Mouse (Mus musculus): ENCODE measurements at regions not wholly inside any gene's neighbourhood (a gene's known extent, or its start where the extent isn't known, plus 50 kb on each side); places are given as distances from the start of the nearest gene placed in this dataset.

DNA sequence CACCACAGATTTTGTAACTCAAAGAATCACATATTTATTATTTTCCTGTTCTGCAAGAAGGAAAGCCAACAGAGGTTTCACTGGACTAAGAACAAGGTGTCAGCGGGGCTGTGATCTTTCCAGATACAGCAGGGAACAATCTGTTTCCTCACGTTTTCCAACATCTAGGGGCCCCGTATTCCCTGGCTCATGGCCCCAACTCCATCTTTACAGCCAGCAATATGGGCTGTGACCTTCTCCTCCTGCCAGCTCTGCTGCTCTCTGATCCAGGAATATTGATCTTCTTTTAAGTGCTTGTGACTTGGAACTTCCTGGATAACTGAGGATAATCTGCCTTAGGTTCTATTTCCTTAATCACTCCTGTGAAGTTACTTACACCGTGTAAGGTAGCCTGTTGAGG lies 352.7 kb upstream of the Cdh5 start:
- no peak for TF ChIP-seq CTCF (IDR thresholded peaks at IDR 0.05; ENCODE audit: low read depth)
- peak; percentile 70 for ATAC-seq
- no peak overlapping the region for H3K4me2 ChIP-seq (replicated peaks; ENCODE audit: low read depth)
- no peaks in the 10 kb centered on the region for H3K27me3 ChIP-seq (replicated peaks; ENCODE audit: control insufficient read depth, insufficient read depth, low read length)
- no peaks in the 10 kb centered on the region for H3K36me3 ChIP-seq (ENCODE audit: control insufficient read depth, insufficient read depth)
- H3K27ac ChIP-seq (ENCODE audit: low read depth, low read length) = no peak overlapping the region
- no peaks in the 10 kb centered on the region for H3K9me3 ChIP-seq (ENCODE audit: control insufficient read depth)
- no peak overlapping the region for H3K4me3 ChIP-seq (ENCODE audit: low read depth, low read length)
- WGBS = 34% methylated on average over 4 of the region's 4 CpGs
- no peak overlapping the region for H3K9ac ChIP-seq (ENCODE audit: low read depth, low read length)
- no peaks in the 10 kb centered on the region for H3K4me1 ChIP-seq (replicated peaks; ENCODE audit: control insufficient read depth, insufficient read depth, low read length)

DNA sequence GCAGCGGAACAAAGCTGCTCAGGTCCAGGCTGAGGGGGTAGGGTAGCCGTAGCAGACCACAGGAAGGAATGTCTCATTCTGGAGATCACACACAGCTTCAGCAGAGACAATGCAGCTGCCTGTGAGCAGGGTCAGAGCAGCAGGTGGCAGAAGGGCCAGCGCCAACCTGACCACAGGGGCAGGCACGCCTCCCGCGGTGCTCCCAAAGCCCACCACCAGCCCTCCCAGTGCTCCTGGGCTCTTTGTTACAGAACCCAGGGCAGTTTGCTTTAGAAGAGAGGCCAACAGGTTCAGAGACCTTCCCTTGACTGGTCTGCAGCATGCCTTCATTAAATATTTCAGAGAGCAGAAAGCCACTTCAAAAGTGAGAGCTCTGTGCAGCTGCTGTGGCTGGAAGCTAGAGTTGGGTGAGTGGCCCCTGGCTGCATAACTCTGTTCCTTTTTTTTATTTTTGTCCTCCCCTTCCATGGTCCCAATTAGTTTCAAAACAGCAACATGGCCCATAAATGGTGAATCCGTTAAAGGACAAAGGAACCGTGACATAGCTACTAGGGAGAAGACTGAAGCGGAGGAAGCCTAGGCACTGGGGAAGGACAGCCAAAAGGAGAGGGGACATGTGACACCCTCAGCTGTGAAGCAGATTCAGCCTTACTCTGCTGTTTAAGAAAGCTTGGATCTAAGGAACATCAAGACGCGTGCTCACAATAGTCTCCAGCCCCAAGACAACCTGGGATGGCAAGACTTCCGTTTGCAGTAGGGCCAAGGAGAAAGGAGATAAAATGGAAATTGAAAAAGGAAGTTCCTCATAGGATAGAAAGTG lies 350.9 kb upstream of the Cdh5 start:
- no peak for ATAC-seq
- Histone ChIP-seq H3K4me3 (ENCODE audit: low read depth, low read length) (no peak overlapping the region), H3K27me3 (replicated peaks; ENCODE audit: control insufficient read depth, insufficient read depth, low read length) (no peaks in the 10 kb centered on the region), H3K9ac (ENCODE audit: low read depth, low read length) (no peak overlapping the region), H3K9me3 (ENCODE audit: control insufficient read depth) (no peaks in the 10 kb centered on the region), H3K4me1 (replicated peaks; ENCODE audit: control insufficient read depth, insufficient read depth, low read length) (no peaks in the 10 kb centered on the region), H3K36me3 (ENCODE audit: control insufficient read depth, insufficient read depth) (no peaks in the 10 kb centered on the region), H3K27ac (ENCODE audit: low read depth, low read length) (no peak overlapping the region), H3K4me2 (replicated peaks; ENCODE audit: low read depth) (no peak overlapping the region)
- 68% methylated on average over 12 of the region's 12 CpGs for WGBS
- no peak for TF ChIP-seq CTCF (IDR thresholded peaks at IDR 0.05; ENCODE audit: low read depth)

DNA sequence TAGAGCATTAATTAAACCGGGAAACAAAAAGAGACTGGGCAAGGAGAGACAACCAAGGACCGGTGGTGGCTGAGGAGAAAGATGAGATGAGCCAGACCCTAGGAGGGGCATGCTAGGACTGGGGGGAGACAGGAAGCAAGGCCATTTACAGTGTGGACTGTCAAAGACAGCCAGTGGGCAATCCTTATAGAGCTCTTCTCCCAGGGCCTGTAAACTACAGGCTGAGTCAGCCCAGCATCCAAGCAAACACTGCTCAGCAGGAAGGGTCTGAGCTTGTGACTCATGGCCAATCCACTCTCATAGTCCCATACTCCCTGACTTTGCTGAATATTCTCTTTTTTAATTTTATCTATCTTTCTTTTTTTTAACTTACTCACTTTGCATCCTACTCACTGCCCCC lies 350.3 kb upstream of the Cdh5 start:
- no peak overlapping the region for H3K27ac ChIP-seq (ENCODE audit: low read depth, low read length)
- H3K27me3 ChIP-seq (replicated peaks; ENCODE audit: control insufficient read depth, insufficient read depth, low read length) = no peaks in the 10 kb centered on the region
- TF ChIP-seq CTCF (IDR thresholded peaks at IDR 0.05; ENCODE audit: low read depth) = no peak
- H3K36me3 ChIP-seq (ENCODE audit: control insufficient read depth, insufficient read depth) = no peaks in the 10 kb centered on the region
- no peak for ATAC-seq
- no peak overlapping the region for H3K9ac ChIP-seq (ENCODE audit: low read depth, low read length)
- H3K4me2 ChIP-seq (replicated peaks; ENCODE audit: low read depth) = no peak overlapping the region
- H3K4me3 ChIP-seq (ENCODE audit: low read depth, low read length) = no peak overlapping the region
- H3K4me1 ChIP-seq (replicated peaks; ENCODE audit: control insufficient read depth, insufficient read depth, low read length) = no peaks in the 10 kb centered on the region
- no peaks in the 10 kb centered on the region for H3K9me3 ChIP-seq (ENCODE audit: control insufficient read depth)
- 59% methylated on average over 2 of the region's 2 CpGs for WGBS

- Histone ChIP-seq H3K4me2 (replicated peaks; ENCODE audit: low read depth) (no peak overlapping the region), H3K36me3 (ENCODE audit: control insufficient read depth, insufficient read depth) (no peaks in the 10 kb centered on the region), H3K27me3 (replicated peaks; ENCODE audit: control insufficient read depth, insufficient read depth, low read length) (no peaks in the 10 kb centered on the region), H3K27ac (ENCODE audit: low read depth, low read length) (no peak overlapping the region), H3K4me1 (replicated peaks; ENCODE audit: control insufficient read depth, insufficient read depth, low read length) (no peaks in the 10 kb centered on the region), H3K9ac (ENCODE audit: low read depth, low read length) (no peak overlapping the region), H3K4me3 (ENCODE audit: low read depth, low read length) (no peak overlapping the region), H3K9me3 (ENCODE audit: control insufficient read depth) (peaks cover under 1% of the 10 kb centered on the region; the same call in 1 of the 2 replicates)
- WGBS = 62% methylated on average over 1 of the region's 1 CpGs
- TF ChIP-seq CTCF (IDR thresholded peaks at IDR 0.05; ENCODE audit: low read depth) = no peak
- no peak for ATAC-seq
These were observed 337.6 kb upstream of the Cdh5 start for GRCm38 (mm10) chr8:103763821-103764220.

- no peak overlapping the region for H3K27ac ChIP-seq (ENCODE audit: low read depth, low read length)
- TF ChIP-seq CTCF (IDR thresholded peaks at IDR 0.05; ENCODE audit: low read depth) = no peak
- H3K9me3 ChIP-seq (ENCODE audit: control insufficient read depth) = no peaks in the 10 kb centered on the region
- no peak overlapping the region for H3K4me3 ChIP-seq (ENCODE audit: low read depth, low read length)
- WGBS = 93% methylated on average over 6 of the region's 6 CpGs
- H3K4me2 ChIP-seq (replicated peaks; ENCODE audit: low read depth) = no peak overlapping the region
- no peak for ATAC-seq
- H3K9ac ChIP-seq (ENCODE audit: low read depth, low read length) = no peak overlapping the region
- H3K36me3 ChIP-seq (ENCODE audit: control insufficient read depth, insufficient read depth) = no peaks in the 10 kb centered on the region
- no peaks in the 10 kb centered on the region for H3K27me3 ChIP-seq (replicated peaks; ENCODE audit: control insufficient read depth, insufficient read depth, low read length)
- H3K4me1 ChIP-seq (replicated peaks; ENCODE audit: control insufficient read depth, insufficient read depth, low read length) = no peaks in the 10 kb centered on the region
These were observed 321.8 kb upstream of the Cdh5 start for GRCm38 (mm10) chr8:103779658-103780057.

DNA sequence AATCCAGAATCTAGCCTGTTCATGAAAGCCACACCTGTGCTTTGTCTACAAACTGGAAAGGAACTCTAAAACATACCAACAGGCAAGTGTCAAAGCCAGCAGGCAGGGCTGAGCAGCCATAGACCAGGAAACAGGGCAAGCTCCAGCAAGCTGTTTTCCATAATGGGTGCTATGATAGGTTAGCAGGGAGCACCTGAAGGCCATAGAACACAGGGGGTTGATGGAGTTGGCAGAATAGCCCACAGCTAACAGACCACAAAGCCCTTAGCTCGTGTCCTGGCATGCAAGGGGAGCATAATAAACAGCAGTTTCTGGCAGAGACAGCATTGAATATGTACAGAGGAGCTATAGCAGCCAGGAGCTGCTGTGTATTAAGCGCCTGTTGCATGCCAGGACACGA lies 313.1 kb upstream of the Cdh5 start:
- Histone ChIP-seq H3K27me3 (replicated peaks; ENCODE audit: control insufficient read depth, insufficient read depth, low read length) (no peaks in the 10 kb centered on the region), H3K36me3 (ENCODE audit: control insufficient read depth, insufficient read depth) (no peaks in the 10 kb centered on the region), H3K27ac (ENCODE audit: low read depth, low read length) (no peak overlapping the region), H3K4me2 (replicated peaks; ENCODE audit: low read depth) (no peak overlapping the region), H3K4me1 (replicated peaks; ENCODE audit: control insufficient read depth, insufficient read depth, low read length) (no peaks in the 10 kb centered on the region), H3K4me3 (ENCODE audit: low read depth, low read length) (no peak overlapping the region), H3K9ac (ENCODE audit: low read depth, low read length) (no peak overlapping the region), H3K9me3 (ENCODE audit: control insufficient read depth) (no peaks in the 10 kb centered on the region)
- no peak for TF ChIP-seq CTCF (IDR thresholded peaks at IDR 0.05; ENCODE audit: low read depth)
- WGBS = 81% methylated on average over 3 of the region's 3 CpGs
- no peak for ATAC-seq

All from intestine, postnatal 0 days (tissue).